Mouse (Mus musculus) ES-Bruce4 (cell line): Measurements from ENCODE around the gene Psmd14. TPM values are rescaled to one million over a fixed set of nuclear protein-coding genes. Genes with fewer than 3 reads are reported as not detected.

Experiments
- H3K27ac ChIP-seq: 2 replicates; pipeline ENCODE4 v1.5.1; 2012; ENCODE audit warnings: low read length, inconsistent platforms; ENCODE audit not compliant: insufficient read depth
- H3K27me3 ChIP-seq: 2 replicates; pipeline ENCODE4 v1.6.1; 2012; ENCODE audit warnings: mild to moderate bottlenecking, low read length, inconsistent platforms; ENCODE audit not compliant: control insufficient read depth, poor library complexity, insufficient read depth, severe bottlenecking
- H3K36me3 ChIP-seq: 2 replicates; pipeline ENCODE4 v1.6.1; 2012; ENCODE audit warnings: inconsistent platforms, mild to moderate bottlenecking, low read length, moderate library complexity; ENCODE audit not compliant: control insufficient read depth, poor library complexity, insufficient read depth, severe bottlenecking
- H3K4me1 ChIP-seq: one replicate; pipeline ENCODE4 v1.8.1; 2011; ENCODE audit warnings: low read length; ENCODE audit not compliant: control insufficient read depth, insufficient read depth
- H3K4me3 ChIP-seq: 2 replicates; pipeline ENCODE4 v1.5.1; 2011; ENCODE audit warnings: low read depth, mild to moderate bottlenecking, low read length
- H3K9ac ChIP-seq: 2 replicates; pipeline ENCODE4 v1.6.1; 2012; ENCODE audit warnings: low read depth, mild to moderate bottlenecking, inconsistent platforms; ENCODE audit not compliant: poor library complexity, severe bottlenecking
- H3K9me3 ChIP-seq: replicated peaks from 2 replicates; pipeline ENCODE4 v1.6.1; 2012; ENCODE audit warnings: mild to moderate bottlenecking, low read length, inconsistent platforms; ENCODE audit not compliant: control insufficient read depth, poor library complexity, insufficient read depth, severe bottlenecking
- CTCF ChIP-seq: IDR thresholded peaks from one replicate; pipeline ENCODE4 v1.8.1; 2011; ENCODE audit warnings: low read depth, low read length
- EP300 ChIP-seq: IDR thresholded peaks from 2 replicates; pipeline ENCODE4 v1.6.1; 2011; ENCODE audit warnings: low read depth, low read length; ENCODE audit not compliant: insufficient read depth
- POLR2A ChIP-seq: IDR thresholded peaks from one replicate; pipeline ENCODE4 v1.8.1; 2011; ENCODE audit warnings: low read length; ENCODE audit not compliant: insufficient read depth
- polyA plus RNA-seq: library from polyadenylated mRNA; stranded (reverse); fragments of >200 nt; gene quantifications from 2 replicates; pipeline ENCODE4 v1.2.4, GENCODE M21; 2011; ENCODE audit warnings: low read depth; ENCODE audit not compliant: missing spikeins, insufficient read depth, insufficient read length

The Psmd14 gene
- polyA plus RNA-seq, 1 experiment = 266 TPM

- TF ChIP-seq POLR2A = no peak
- TF ChIP-seq EP300 = no peak
- no peak for TF ChIP-seq CTCF
- no peak overlapping the region for H3K4me3 ChIP-seq
- H3K4me1 ChIP-seq = no peaks in the 10 kb centered on the region
- H3K9ac ChIP-seq = no peak overlapping the region
- no peaks in the 10 kb centered on the region for H3K27me3 ChIP-seq
- no peak overlapping the region for H3K27ac ChIP-seq
- H3K36me3 ChIP-seq = no peaks in the 10 kb centered on the region; the same call in none of the 2 replicates
- H3K9me3 ChIP-seq = no peaks in the 10 kb centered on the region
Observed at GRCm38 (mm10) chr2:61765526-61765925, 54.0 kb downstream of the Psmd14 start.

GRCm38 (mm10) chr2:61780794-61781193, 69.3 kb downstream of the Psmd14 start:
- H3K4me1 ChIP-seq = no peaks in the 10 kb centered on the region
- no peak overlapping the region for H3K9ac ChIP-seq
- H3K27ac ChIP-seq = no peak overlapping the region
- no peaks in the 10 kb centered on the region for H3K9me3 ChIP-seq
- H3K36me3 ChIP-seq = peaks cover 9% of the 10 kb centered on the region
- TF ChIP-seq POLR2A = no peak
- no peaks in the 10 kb centered on the region for H3K27me3 ChIP-seq
- no peak overlapping the region for H3K4me3 ChIP-seq

- Histone ChIP-seq H3K27ac (no peak overlapping the region), H3K4me3 (no peak overlapping the region), H3K27me3 (no peaks in the 10 kb centered on the region)
Observed at GRCm38 (mm10) chr2:61794960-61795359, 83.5 kb downstream of the Psmd14 start.

GRCm38 (mm10) chr2:61798048-61798447, 86.6 kb downstream of the Psmd14 start:
- TF ChIP-seq CTCF = no peak
- Histone ChIP-seq H3K27me3 (no peaks in the 10 kb centered on the region), H3K4me1 (no peaks in the 10 kb centered on the region), H3K9me3 (no peaks in the 10 kb centered on the region), H3K36me3 (peaks cover 3% of the 10 kb centered on the region; the same call in 1 of the 2 replicates), H3K9ac (no peak overlapping the region), H3K4me3 (no peak overlapping the region), H3K27ac (no peak overlapping the region)

More at GRCm38 (mm10) chr2:61794960-61795359, 83.5 kb downstream of the Psmd14 start:
- no peak for TF ChIP-seq POLR2A
- no peak for TF ChIP-seq CTCF
- no peak for TF ChIP-seq EP300
- H3K36me3 ChIP-seq = peaks cover 2% of the 10 kb centered on the region; the same call in 1 of the 2 replicates
- H3K9ac ChIP-seq = no peak overlapping the region
- no peaks in the 10 kb centered on the region for H3K4me1 ChIP-seq
- H3K9me3 ChIP-seq = no peaks in the 10 kb centered on the region

GRCm38 (mm10) chr2:61802656-61803251, 91.3 kb downstream of the Psmd14 start, which contains the start of gene Tbr1:
TSS of gene Tbr1 (plus strand) at chr2:61802930.
- Histone ChIP-seq H3K27me3 (peaks cover 10% of the 10 kb centered on the region), H3K4me3 (no peak within 1 kb of the TSS), H3K27ac (no peak within 1 kb of the TSS), H3K4me1 (no peaks in the 10 kb centered on the region), H3K9me3 (no peaks in the 10 kb centered on the region), H3K36me3 (peaks cover 3% of the 10 kb centered on the region; the same call in 1 of the 2 replicates), H3K9ac (no peak within 1 kb of the TSS)
- no peak for TF ChIP-seq EP300
- no peak for TF ChIP-seq POLR2A
- no peak for TF ChIP-seq CTCF

GRCm38 (mm10) chr2:61803443-61804367, 92.2 kb downstream of the Psmd14 start:
- TF ChIP-seq EP300 (no peak), CTCF (no peak), POLR2A (no peak)
- H3K27me3 ChIP-seq = peaks cover 13% of the 10 kb centered on the region
- no peaks in the 10 kb centered on the region for H3K9me3 ChIP-seq
- no peaks in the 10 kb centered on the region for H3K4me1 ChIP-seq
- no peak overlapping the region for H3K27ac ChIP-seq
- H3K36me3 ChIP-seq = peaks cover 3% of the 10 kb centered on the region; the same call in 1 of the 2 replicates
- no peak overlapping the region for H3K4me3 ChIP-seq
- no peak overlapping the region for H3K9ac ChIP-seq
